Mouse (Mus musculus): ENCODE measurements around the gene Ppme1. TPM values are rescaled to one million over a fixed set of nuclear protein-coding genes. Genes with fewer than 3 reads are reported as not detected.

Gene Ppme1
- total and polyA plus RNA-seq, 3 experiments: 29.5 to 74.0 TPM; not detected in 1

DNA sequence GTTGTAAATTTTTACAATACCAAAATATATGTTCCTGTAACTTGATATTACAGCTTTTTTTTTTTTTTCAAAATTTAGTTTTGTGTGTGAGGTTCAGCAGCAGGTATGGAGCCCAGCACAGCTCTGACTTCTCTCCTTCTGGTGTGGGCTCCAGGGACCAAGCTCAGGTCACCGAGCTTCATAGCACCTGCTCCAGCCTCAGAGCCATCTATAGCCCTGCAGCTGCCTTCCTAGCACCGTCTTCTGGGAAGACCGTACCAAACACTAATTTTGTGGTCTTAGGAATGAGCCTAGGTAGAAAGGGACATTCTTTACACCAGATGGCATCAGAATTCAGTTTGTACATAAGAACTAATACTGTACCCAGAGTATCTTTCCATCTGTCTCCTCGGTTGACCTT is 36.6 kb upstream of the Ppme1 start:
- Histone ChIP-seq H3K36me3 (ENCODE audit: control insufficient read depth in 1 of 2, insufficient read depth in 2 of 2, low read length in 2 of 2) (peaks cover 0 to 3% of the 10 kb centered on the region in 2 experiments; a peak in 2 of 4 replicates), H3K4me3 (ENCODE audit: control insufficient read depth in 1 of 2, insufficient read depth in 1 of 2, low read depth in 2 of 2, low read length in 2 of 2) (no peak overlapping the region), H3K79me2 (ENCODE audit: control insufficient read depth, insufficient read depth, low read length, poor library complexity) (no peaks in the 10 kb centered on the region), H3K9me3 (replicated peaks; ENCODE audit: insufficient read depth, low read length) (no peaks in the 10 kb centered on the region), H3K4me1 (ENCODE audit: control insufficient read depth in 1 of 2, insufficient read depth in 2 of 2, low read length in 2 of 2) (no peaks in the 10 kb centered on the region), H3K27me3 (ENCODE audit: control insufficient read depth in 1 of 2, insufficient read depth in 2 of 2, low read length in 2 of 2) (no peaks in the 10 kb centered on the region), H3K9ac (ENCODE audit: control insufficient read depth, low read depth, low read length, poor library complexity, severe bottlenecking) (no peak overlapping the region), H3K27ac (ENCODE audit: control insufficient read depth, low read depth, low read length) (no peak overlapping the region)
- no peak for DNase-seq (ENCODE audit: low read depth, low spot score)
- TF ChIP-seq JUND (IDR thresholded peaks at IDR 0.05; ENCODE audit: low read depth, low read length) (no peak), MXI1 (IDR thresholded peaks at IDR 0.05; ENCODE audit: low read depth, low read length) (no peak)

GRCm38 (mm10) chr7:100407677-100408076 is 35.6 kb upstream of the Ppme1 start:
- H3K9me3 ChIP-seq (replicated peaks; ENCODE audit: insufficient read depth, low read length): no peaks in the 10 kb centered on the region
- H3K9ac ChIP-seq (ENCODE audit: control insufficient read depth, low read depth, low read length, poor library complexity, severe bottlenecking): no peak overlapping the region
- H3K4me1 ChIP-seq (ENCODE audit: control insufficient read depth in 1 of 2, insufficient read depth in 2 of 2, low read length in 2 of 2): no peaks in the 10 kb centered on the region
- H3K79me2 ChIP-seq (ENCODE audit: control insufficient read depth, insufficient read depth, low read length, poor library complexity): no peaks in the 10 kb centered on the region
- H3K36me3 ChIP-seq (ENCODE audit: control insufficient read depth in 1 of 2, insufficient read depth in 2 of 2, low read length in 2 of 2): peaks cover 0 to 3% of the 10 kb centered on the region in 2 experiments; a peak in 2 of 4 replicates
- no peak overlapping the region for H3K4me3 ChIP-seq (ENCODE audit: control insufficient read depth in 1 of 2, insufficient read depth in 1 of 2, low read depth in 2 of 2, low read length in 2 of 2)
- H3K27me3 ChIP-seq (ENCODE audit: control insufficient read depth in 1 of 2, insufficient read depth in 2 of 2, low read length in 2 of 2): no peaks in the 10 kb centered on the region
- TF ChIP-seq MAZ (IDR thresholded peaks at IDR 0.05; ENCODE audit: low read depth, low read length): no peak
- no peak for TF ChIP-seq POLR2AphosphoS5 (IDR thresholded peaks at IDR 0.05; ENCODE audit: borderline replicate concordance, low read depth, low read length)
- TF ChIP-seq SMC3 (IDR thresholded peaks at IDR 0.05; ENCODE audit: low read depth, low read length): no peak
- TF ChIP-seq SIN3A (IDR thresholded peaks at IDR 0.05; ENCODE audit: low read length): no peak
- TF ChIP-seq EP300 (IDR thresholded peaks at IDR 0.05; ENCODE audit: low read depth in 1 of 2, low read length in 2 of 2): no peak
- no peak for TF ChIP-seq GABPA (IDR thresholded peaks at IDR 0.05; ENCODE audit: low read depth, low read length)
- no peak for TF ChIP-seq USF1 (IDR thresholded peaks at IDR 0.05; ENCODE audit: low read depth, low read length)
- TF ChIP-seq MXI1 (IDR thresholded peaks at IDR 0.05; ENCODE audit: low read depth, low read length): no peak
- TF ChIP-seq ETS1 (IDR thresholded peaks at IDR 0.05; ENCODE audit: low read depth, low read length): no peak
- TF ChIP-seq E2F4 (IDR thresholded peaks at IDR 0.05; ENCODE audit: borderline replicate concordance, low read depth, low read length): no peak
- no peak for TF ChIP-seq MYB (IDR thresholded peaks at IDR 0.05; ENCODE audit: low read depth, low read length)
- DNase-seq (ENCODE audit: low read depth, low spot score): no peak
- H3K27ac ChIP-seq (ENCODE audit: control insufficient read depth, low read depth, low read length): no peak overlapping the region

DNA sequence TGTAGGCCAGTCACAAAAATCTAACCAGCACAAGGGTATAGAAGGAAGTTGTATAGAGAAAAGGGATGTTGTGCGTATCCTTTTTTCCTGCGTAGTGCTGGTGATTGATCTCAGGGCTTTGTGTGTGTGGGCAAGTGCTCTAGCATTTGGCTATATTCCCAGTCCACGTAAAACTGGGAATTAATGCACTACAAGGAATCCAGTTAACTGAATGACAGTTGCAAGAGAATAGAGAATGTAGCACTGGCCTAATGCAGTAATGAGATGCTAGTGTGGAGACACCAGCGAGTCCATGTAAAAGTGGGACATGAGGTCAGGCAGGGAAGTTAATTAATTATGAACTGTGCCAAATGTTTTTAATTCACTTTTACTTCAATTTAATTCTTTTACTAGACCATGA is 30.6 kb upstream of the Ppme1 start:
- no peaks in the 10 kb centered on the region for H3K9me3 ChIP-seq (replicated peaks; ENCODE audit: insufficient read depth, low read length)
- peaks cover 0 to 5% of the 10 kb centered on the region in 2 experiments; a peak in 2 of 4 replicates for H3K36me3 ChIP-seq (ENCODE audit: control insufficient read depth in 1 of 2, insufficient read depth in 2 of 2, low read length in 2 of 2)
- no peak for DNase-seq (ENCODE audit: low read depth, low spot score)
- no peak overlapping the region for H3K9ac ChIP-seq (ENCODE audit: control insufficient read depth, low read depth, low read length, poor library complexity, severe bottlenecking)
- no peak for TF ChIP-seq RCOR1 (IDR thresholded peaks at IDR 0.05; ENCODE audit: low read depth, low read length)
- no peak for TF ChIP-seq MAX (IDR thresholded peaks at IDR 0.05; ENCODE audit: low read length)
- TF ChIP-seq ELF1 (IDR thresholded peaks at IDR 0.05; ENCODE audit: low read depth, low read length): no peak
- TF ChIP-seq MAFK (IDR thresholded peaks at IDR 0.05; ENCODE audit: borderline replicate concordance, low read depth, low read length): no peak
- TF ChIP-seq GATA1 (IDR thresholded peaks at IDR 0.05; ENCODE audit: low read depth, low read length): no peak
- TF ChIP-seq JUND (IDR thresholded peaks at IDR 0.05; ENCODE audit: low read depth, low read length): no peak
- no peak for TF ChIP-seq POLR2AphosphoS5 (IDR thresholded peaks at IDR 0.05; ENCODE audit: borderline replicate concordance, low read depth, low read length)
- TF ChIP-seq TBP (IDR thresholded peaks at IDR 0.05; ENCODE audit: low read depth, low read length): no peak
- TF ChIP-seq CHD2 (IDR thresholded peaks at IDR 0.05; ENCODE audit: low read length): no peak
- TF ChIP-seq BHLHE40 (IDR thresholded peaks at IDR 0.05; ENCODE audit: borderline replicate concordance, low read depth, low read length): no peak
- TF ChIP-seq SMC3 (IDR thresholded peaks at IDR 0.05; ENCODE audit: low read depth, low read length): no peak
- TF ChIP-seq EP300 (IDR thresholded peaks at IDR 0.05; ENCODE audit: low read depth in 1 of 2, low read length in 2 of 2): no peak
- no peak for TF ChIP-seq MYC (IDR thresholded peaks at IDR 0.05; ENCODE audit: low read depth, low read length)
- no peak for TF ChIP-seq SIN3A (IDR thresholded peaks at IDR 0.05; ENCODE audit: low read length)
- no peaks in the 10 kb centered on the region for H3K79me2 ChIP-seq (ENCODE audit: control insufficient read depth, insufficient read depth, low read length, poor library complexity)
- no peaks in the 10 kb centered on the region for H3K4me1 ChIP-seq (ENCODE audit: control insufficient read depth in 1 of 2, insufficient read depth in 2 of 2, low read length in 2 of 2)
- H3K27me3 ChIP-seq (ENCODE audit: control insufficient read depth in 1 of 2, insufficient read depth in 2 of 2, low read length in 2 of 2): no peaks in the 10 kb centered on the region
- no peak overlapping the region for H3K4me3 ChIP-seq (ENCODE audit: control insufficient read depth in 1 of 2, insufficient read depth in 1 of 2, low read depth in 2 of 2, low read length in 2 of 2)
- H3K27ac ChIP-seq (ENCODE audit: control insufficient read depth, low read depth, low read length): no peak overlapping the region

All from MEL (cell line).